Mouse (Mus musculus): ENCODE measurements around the gene Smim7. TPM values are rescaled to one million over a fixed set of nuclear protein-coding genes. Genes with fewer than 3 reads are reported as not detected.

The Smim7 gene
- total and polyA plus RNA-seq, 3 experiments: 53.7 to 142 (median 114) TPM

GRCm38 (mm10) chr8:72573450-72573849 is 2.6 kb upstream of the Smim7 start:
- DNase-seq: peak in 1 of 2 experiments; percentile 16
- Histone ChIP-seq H3K27ac (peak overlapping the region; percentile 99), H3K4me1 (ENCODE audit: control insufficient read depth, insufficient read depth, low read length) (peaks cover 8% of the 10 kb centered on the region), H3K4me3 (peak overlapping the region; percentile 77), H3K79me2 (replicated peaks; ENCODE audit: control insufficient read depth, insufficient read depth, low read length) (no peaks in the 10 kb centered on the region; the same call in none of the 2 replicates), H3K9ac (ENCODE audit: low read depth, low read length) (peak overlapping the region; percentile 44), H3K27me3 (ENCODE audit: control insufficient read depth, insufficient read depth, low read length) (no peaks in the 10 kb centered on the region), H3K36me3 (ENCODE audit: control insufficient read depth, insufficient read depth, low read length) (peaks cover 7% of the 10 kb centered on the region; the same call in 1 of the 2 replicates)
- TF ChIP-seq POLR2A (IDR thresholded peaks at IDR 0.05; ENCODE audit: insufficient read depth, low read depth, low read length) (peak; percentile 36; the same call in 1 of the 2 replicates), EP300 (IDR thresholded peaks at IDR 0.05; ENCODE audit: insufficient read depth, low read depth, low read length) (no peak)
- 62% methylated on average over 6 of the region's 6 CpGs for WGBS
- intact Hi-C loops (cut with DNase I): no loop called here

- Histone ChIP-seq H3K27me3 (ENCODE audit: control insufficient read depth, insufficient read depth, low read length) (no peaks in the 10 kb centered on the region), H3K36me3 (ENCODE audit: control insufficient read depth, insufficient read depth, low read length) (peaks cover 9% of the 10 kb centered on the region; the same call in 1 of the 2 replicates), H3K4me3 (peak overlapping the region; percentile 77), H3K27ac (peak overlapping the region; percentile 99), H3K79me2 (replicated peaks; ENCODE audit: control insufficient read depth, insufficient read depth, low read length) (no peaks in the 10 kb centered on the region; the same call in none of the 2 replicates), H3K9ac (ENCODE audit: low read depth, low read length) (peak overlapping the region; percentile 81), H3K4me1 (ENCODE audit: control insufficient read depth, insufficient read depth, low read length) (peaks cover 8% of the 10 kb centered on the region)
- WGBS: 11% methylated on average over 10 of the region's 10 CpGs
- DNase-seq: peak in 1 of 2 experiments; percentile 51
- intact Hi-C loops (cut with DNase I): no loop called here
- TF ChIP-seq CTCF (IDR thresholded peaks at IDR 0.05) (no peak), EP300 (IDR thresholded peaks at IDR 0.05; ENCODE audit: insufficient read depth, low read depth, low read length) (no peak), POLR2A (IDR thresholded peaks at IDR 0.05; ENCODE audit: insufficient read depth, low read depth, low read length) (peak; percentile 60; the same call in 1 of the 2 replicates)
These were observed 1.6 kb upstream of the Smim7 start for GRCm38 (mm10) chr8:72572507-72572906.

- Histone ChIP-seq H3K4me1 (ENCODE audit: control insufficient read depth, insufficient read depth, low read length) (peaks cover 8% of the 10 kb centered on the region), H3K36me3 (ENCODE audit: control insufficient read depth, insufficient read depth, low read length) (peaks cover 9% of the 10 kb centered on the region; the same call in 1 of the 2 replicates), H3K79me2 (replicated peaks; ENCODE audit: control insufficient read depth, insufficient read depth, low read length) (no peaks in the 10 kb centered on the region; the same call in none of the 2 replicates), H3K27me3 (ENCODE audit: control insufficient read depth, insufficient read depth, low read length) (no peaks in the 10 kb centered on the region), H3K27ac (peak within 1 kb of the TSS; percentile 99), H3K9ac (ENCODE audit: low read depth, low read length) (peak within 1 kb of the TSS; percentile 81), H3K4me3 (peak within 1 kb of the TSS; percentile 77)
- intact Hi-C loops (cut with DNase I): loop anchor here (1.0 to 2.0 kb wide), 2 partner anchors 24 to 79 kb away; partner anchors contain the start of genes Med26 and Slc35e1
- TF ChIP-seq POLR2A (IDR thresholded peaks at IDR 0.05; ENCODE audit: insufficient read depth, low read depth, low read length): peak; percentile 86
- TF ChIP-seq EP300 (IDR thresholded peaks at IDR 0.05; ENCODE audit: insufficient read depth, low read depth, low read length): 0 out of 2 replicates have a peak, but pooled peaks have one; percentile 9
- TF ChIP-seq CTCF (IDR thresholded peaks at IDR 0.05): no peak
- peak; percentile 88 to 90 for DNase-seq
- WGBS: under 1% methylated on average over 44 of the region's 45 CpGs
These were observed 954 bp upstream of the Smim7 start, which contains the start of gene Tmem38a for GRCm38 (mm10) chr8:72571611-72572473. Gene Tmem38a, plus strand, starts transcription at chr8:72572055.

GRCm38 (mm10) chr8:72565970-72566369 is 4.9 kb downstream of the Smim7 start:
- Histone ChIP-seq H3K79me2 (replicated peaks; ENCODE audit: control insufficient read depth, insufficient read depth, low read length) (no peaks in the 10 kb centered on the region; the same call in none of the 2 replicates), H3K27me3 (ENCODE audit: control insufficient read depth, insufficient read depth, low read length) (no peaks in the 10 kb centered on the region), H3K36me3 (ENCODE audit: control insufficient read depth, insufficient read depth, low read length) (peaks cover 14% of the 10 kb centered on the region), H3K9ac (ENCODE audit: low read depth, low read length) (no peak overlapping the region), H3K27ac (no peak overlapping the region), H3K4me3 (no peak overlapping the region), H3K4me1 (ENCODE audit: control insufficient read depth, insufficient read depth, low read length) (peaks cover 5% of the 10 kb centered on the region)
- TF ChIP-seq CTCF (IDR thresholded peaks at IDR 0.05) (no peak), POLR2A (IDR thresholded peaks at IDR 0.05; ENCODE audit: insufficient read depth, low read depth, low read length) (no peak), EP300 (IDR thresholded peaks at IDR 0.05; ENCODE audit: insufficient read depth, low read depth, low read length) (no peak)
- no peak for DNase-seq
- WGBS: 59% methylated on average over 2 of the region's 2 CpGs
- intact Hi-C loops (cut with DNase I): no loop called here

GRCm38 (mm10) chr8:72561111-72561689 is 9.7 kb downstream of the Smim7 start:
- peak in 1 of 2 experiments; percentile 47 for DNase-seq
- H3K36me3 ChIP-seq (ENCODE audit: control insufficient read depth, insufficient read depth, low read length): peaks cover 4% of the 10 kb centered on the region; the same call in 1 of the 2 replicates

More at GRCm38 (mm10) chr8:72561111-72561689, 9.7 kb downstream of the Smim7 start:
- Histone ChIP-seq H3K27ac (peak overlapping the region; percentile 27), H3K27me3 (ENCODE audit: control insufficient read depth, insufficient read depth, low read length) (no peaks in the 10 kb centered on the region), H3K4me1 (ENCODE audit: control insufficient read depth, insufficient read depth, low read length) (no peaks in the 10 kb centered on the region), H3K4me3 (no peak overlapping the region), H3K79me2 (replicated peaks; ENCODE audit: control insufficient read depth, insufficient read depth, low read length) (no peaks in the 10 kb centered on the region), H3K9ac (ENCODE audit: low read depth, low read length) (no peak overlapping the region)
- 52% methylated on average over 1 of the region's 1 CpGs for WGBS
- TF ChIP-seq POLR2A (IDR thresholded peaks at IDR 0.05; ENCODE audit: insufficient read depth, low read depth, low read length): no peak
- TF ChIP-seq EP300 (IDR thresholded peaks at IDR 0.05; ENCODE audit: insufficient read depth, low read depth, low read length): no peak
- TF ChIP-seq CTCF (IDR thresholded peaks at IDR 0.05): no peak
- intact Hi-C loops (cut with DNase I): no loop called here

Data from heart, adult 2 months (tissue).